Mouse (Mus musculus) left cerebral cortex, adult 8-10 months (tissue): ENCODE results near the gene Bhlhb9. TPM values are rescaled to one million over a fixed set of nuclear protein-coding genes. Genes with fewer than 3 reads are reported as not detected.

ENCODE experiments used
- DNase-seq, 2 experiments: peaks; one replicate each; pipeline ENCODE4 v3.0.0; 2022; ENCODE audit warnings: low spot score in 2 of 2
- microRNA-seq, 2 experiments: library from miRNA; unstranded; fragments of <30 nt; microRNA quantifications; one replicate each; pipeline ENCODE4 v1.2.0; 2022
- total RNA-seq, 4 experiments: library from RNA; stranded (reverse); gene quantifications; 2 replicates each; pipeline ENCODE4 v1.2.4; 2022

Bhlhb9 gene
- total RNA-seq, 4 experiments from 2014 or later = 59.8 to 72.1 (median 67.6) TPM

GRCm38 (mm10) chrX:135886234-135886585 lies 88.8 kb downstream of the Bhlhb9 start:
- peak; percentile 4 to 28 for DNase-seq

GRCm38 (mm10) chrX:135916580-135916979 lies 119.2 kb downstream of the Bhlhb9 start:
- DNase-seq = no peak

- DNase-seq = no peak
These were observed 119.7 kb downstream of the Bhlhb9 start for GRCm38 (mm10) chrX:135917116-135917515.

- peak in 1 of 2 experiments; percentile 48 for DNase-seq
These were observed 124.8 kb downstream of the Bhlhb9 start for GRCm38 (mm10) chrX:135922162-135922561.

- no peak for DNase-seq
These were observed 128.5 kb downstream of the Bhlhb9 start for GRCm38 (mm10) chrX:135925911-135926310.

GRCm38 (mm10) chrX:135928588-135928987 lies 131.2 kb downstream of the Bhlhb9 start:
- no peak for DNase-seq

GRCm38 (mm10) chrX:135936452-135936851 lies 139.1 kb downstream of the Bhlhb9 start:
- no peak for DNase-seq

Small RNA genes within 50 kb of the gene (microRNA-seq; reads per million reads assigned to microRNA genes)
- 0 reads per million in 2 experiments for gene Mir1970

Other genes starting within 250 kb of the Bhlhb9 start
- 1 to 10 TPM; 3.2 to 6.4 (median 4.3) TPM for gene Nxf7, start 198.8 kb upstream of the Bhlhb9 start, total RNA-seq
- gene Prame, start 169.9 kb upstream of the Bhlhb9 start, total RNA-seq = not detected
- not detected for gene Tcp11x2, start 103.8 kb upstream of the Bhlhb9 start, total RNA-seq
- gene Tmsb15a, start 72.3 kb upstream of the Bhlhb9 start, total RNA-seq = not detected
- 10 to 100 TPM; 39.1 to 47.5 (median 40.0) TPM for gene Armcx5, start 54.9 kb upstream of the Bhlhb9 start, total RNA-seq
- gene Gprasp1, start 54.9 kb upstream of the Bhlhb9 start, total RNA-seq = 100 to 1,000 TPM; 353 to 382 (median 370) TPM
- gene Gprasp2, start 41.4 kb downstream of the Bhlhb9 start, total RNA-seq = 100 to 1,000 TPM; 178 to 211 (median 189) TPM
- 10 to 100 TPM; 61.5 to 72.9 (median 69.6) TPM for gene Arxes2, start 196.2 kb downstream of the Bhlhb9 start, total RNA-seq
- gene Arxes1, start 235.8 kb downstream of the Bhlhb9 start, total RNA-seq = 10 to 100 TPM; 33.6 to 37.0 (median 35.6) TPM